Mouse (Mus musculus) adrenal gland, adult 18-20 months (tissue): ENCODE measurements around the gene Krt20. TPM values are rescaled to one million over a fixed set of nuclear protein-coding genes. Genes with fewer than 3 reads are reported as not detected.

Source experiments
- DNase-seq, 2 experiments: peaks; one replicate each; pipeline ENCODE4 v3.0.0; 2021 to 2022; ENCODE audit warnings: low spot score in 2 of 2
- long read RNA-seq, 2 experiments: library from polyadenylated mRNA; stranded (forward); transcript quantifications; one replicate each; pipeline ENCODE4 v2.0.0; 2021
- total RNA-seq, 2 experiments: library from RNA; stranded (reverse); gene quantifications; 1 replicate in 1 of 2; 2 replicates in 1 of 2; pipeline ENCODE4 v1.2.3; 2021

The Krt20 gene
- total RNA-seq, result under 1 TPM in 1 of 2 experiments, not detected in 1; 0.16 TPM
- long read RNA-seq, experiment 1, partial matches to known transcripts, result 0 of 1 reads
- long read RNA-seq, experiment 1, other reads (novel, unspliced or antisense), result 0 of 1 reads
- long read RNA-seq, experiment 2, result 0 reads

DNA sequence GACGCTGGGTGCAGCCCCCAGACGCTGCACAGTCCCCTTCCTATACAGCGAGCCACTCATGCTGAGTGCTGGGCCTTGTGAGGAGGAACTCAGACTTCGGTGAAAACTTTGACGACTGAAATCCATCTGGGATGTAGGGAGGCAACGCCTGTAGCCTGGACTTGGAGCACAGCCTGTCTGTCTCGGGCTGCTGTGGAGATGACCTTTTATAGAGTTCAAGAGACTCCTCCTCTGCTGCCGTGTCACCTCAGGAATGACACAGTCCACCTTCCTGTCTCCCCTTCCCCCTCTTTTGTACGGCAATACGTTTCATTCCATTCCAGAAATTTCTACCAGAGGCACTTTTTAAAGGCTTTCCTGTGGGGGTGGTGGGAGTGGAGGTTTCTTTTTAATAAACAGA lies at the start of gene Krt20:
TSS of gene Krt20 (minus strand) at position 179 of the 400 bp plus-strand sequence.
- no peak for DNase-seq

DNA sequence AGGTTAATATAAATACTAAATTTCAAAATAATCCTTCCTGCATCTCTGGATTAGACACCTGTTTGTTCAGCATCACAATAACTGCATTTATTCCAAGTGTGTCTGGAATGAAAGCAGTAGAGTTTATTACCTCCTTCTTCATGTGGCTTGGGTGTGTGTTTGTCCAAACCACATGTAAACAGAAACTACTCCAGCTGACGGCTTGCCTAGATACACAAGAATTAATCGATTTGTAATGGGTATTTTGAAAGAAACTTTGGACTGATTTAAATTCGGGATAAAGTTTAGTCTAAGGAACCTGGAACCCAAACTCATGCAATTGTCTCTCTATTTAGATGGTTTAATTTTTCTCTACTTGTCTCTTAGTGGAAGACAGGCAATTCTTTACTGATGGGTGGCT lies 37.0 kb upstream of the Krt20 start:
- DNase-seq, result no peak

DNA sequence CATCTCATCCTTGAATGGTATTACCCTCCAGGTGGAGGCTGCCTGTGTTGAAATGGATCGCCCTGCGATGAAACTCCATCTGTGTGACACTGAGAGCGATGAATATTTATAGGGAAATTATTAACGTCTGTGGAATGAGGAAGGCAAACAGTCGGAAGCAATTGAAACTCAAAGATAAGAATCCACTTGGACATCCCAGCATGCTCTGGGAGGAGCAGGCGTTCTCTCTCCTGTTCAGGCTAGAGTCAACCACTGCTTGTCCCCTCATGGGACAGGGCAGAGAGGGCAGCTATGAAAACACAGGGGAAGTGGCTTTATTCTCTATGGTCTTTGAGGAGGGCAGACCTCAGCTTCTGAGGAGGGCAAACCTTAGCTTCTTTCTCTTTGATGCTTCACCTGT lies 35.5 kb upstream of the Krt20 start:
- DNase-seq, result no peak

DNA sequence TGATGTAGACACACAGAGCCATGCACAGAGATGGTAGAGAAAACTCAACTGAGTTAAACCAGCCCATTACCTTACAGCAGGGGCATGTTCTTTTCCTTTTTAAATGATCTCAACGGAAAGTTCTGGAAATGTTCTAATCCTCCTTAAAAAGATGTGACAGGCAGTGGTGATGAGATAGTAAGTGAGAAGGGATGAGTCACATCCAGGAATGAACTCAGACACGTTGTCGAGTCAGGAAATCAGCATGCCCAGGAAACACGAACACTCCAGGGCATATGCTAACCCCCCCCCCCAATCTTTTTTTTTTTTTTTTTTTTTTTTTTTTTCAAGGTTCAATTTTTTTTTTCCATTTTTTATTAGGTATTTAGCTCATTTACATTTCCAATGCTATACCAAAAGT lies 34.5 kb upstream of the Krt20 start:
- no peak for DNase-seq

DNA sequence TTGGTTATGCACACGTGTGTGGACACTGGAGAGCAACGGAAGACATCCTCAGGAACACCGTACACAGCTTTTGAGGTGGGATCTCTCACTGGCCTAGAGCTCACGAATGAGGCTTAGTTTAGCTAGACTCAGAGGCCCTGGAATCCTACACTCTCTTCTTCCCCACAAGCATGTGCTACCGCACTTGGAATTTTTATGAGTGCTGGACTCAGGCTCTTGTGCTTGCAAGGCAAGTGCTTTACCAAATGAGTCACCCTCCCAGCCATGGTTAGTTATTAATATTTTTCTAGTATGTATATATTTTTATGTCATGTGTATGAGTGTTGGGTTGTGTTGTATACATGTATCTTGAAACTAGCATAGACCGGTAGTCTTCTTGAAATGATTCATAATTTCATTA lies 34.0 kb upstream of the Krt20 start:
- DNase-seq, result no peak

DNA sequence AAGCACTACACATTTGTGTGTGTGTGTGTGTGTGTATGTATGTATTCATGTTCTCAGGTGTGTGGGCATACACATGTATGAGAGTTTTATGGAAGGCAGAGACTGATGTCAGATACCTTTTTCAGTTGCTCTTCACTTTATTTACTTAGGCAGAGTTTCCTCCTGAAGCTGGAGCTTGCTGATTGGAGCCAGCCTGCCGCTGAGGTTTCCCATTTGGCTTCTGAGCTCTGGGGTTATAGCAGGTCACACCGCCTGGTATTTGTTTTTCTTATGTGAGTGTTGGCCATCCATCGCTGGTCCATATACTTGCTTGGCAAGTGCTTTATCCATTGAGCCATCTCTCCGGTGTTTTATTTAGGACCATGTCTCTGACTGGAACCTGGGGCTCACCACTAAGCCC lies 31.3 kb upstream of the Krt20 start:
- no peak for DNase-seq

DNA sequence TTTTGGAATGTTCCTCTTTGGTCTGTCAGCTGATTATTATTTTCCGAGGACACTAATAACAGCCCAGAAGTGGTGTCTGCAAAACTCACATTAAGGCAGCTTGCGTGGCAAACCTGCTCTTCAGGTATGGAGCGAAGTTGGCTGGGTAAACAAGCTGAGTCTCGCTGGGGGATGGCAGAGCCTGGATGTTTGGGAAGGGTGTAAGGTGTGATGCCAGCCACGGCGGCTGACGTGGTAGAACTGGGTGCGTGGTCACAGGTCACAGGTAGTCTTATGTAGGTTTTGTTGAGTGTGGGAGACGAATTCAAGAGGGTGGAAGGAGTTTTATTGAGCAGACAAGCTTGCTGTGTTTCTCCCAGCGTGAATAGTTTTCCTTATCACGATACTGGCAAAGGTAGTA lies 30.6 kb upstream of the Krt20 start:
- no peak for DNase-seq

DNA sequence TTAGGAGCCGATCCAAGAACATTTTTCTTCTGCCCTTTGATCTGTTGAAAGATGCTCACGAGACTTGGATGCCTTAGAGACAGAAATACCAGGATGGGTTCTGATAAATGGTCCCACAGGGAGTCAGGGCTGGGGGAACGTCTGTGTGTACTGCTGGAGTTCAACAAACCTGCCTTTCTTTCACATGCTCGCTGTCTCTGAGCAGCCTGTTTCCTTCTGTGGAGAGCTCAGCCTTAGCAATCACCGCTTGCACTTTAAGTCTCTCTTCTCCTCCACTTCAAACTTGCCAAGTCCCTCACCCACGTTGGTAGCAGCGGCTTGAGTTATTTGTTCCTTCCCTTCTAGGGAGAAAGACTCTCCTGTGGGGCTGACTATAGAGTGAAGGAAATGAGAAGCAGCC lies 28.4 kb upstream of the Krt20 start:
- DNase-seq, result no peak

DNA sequence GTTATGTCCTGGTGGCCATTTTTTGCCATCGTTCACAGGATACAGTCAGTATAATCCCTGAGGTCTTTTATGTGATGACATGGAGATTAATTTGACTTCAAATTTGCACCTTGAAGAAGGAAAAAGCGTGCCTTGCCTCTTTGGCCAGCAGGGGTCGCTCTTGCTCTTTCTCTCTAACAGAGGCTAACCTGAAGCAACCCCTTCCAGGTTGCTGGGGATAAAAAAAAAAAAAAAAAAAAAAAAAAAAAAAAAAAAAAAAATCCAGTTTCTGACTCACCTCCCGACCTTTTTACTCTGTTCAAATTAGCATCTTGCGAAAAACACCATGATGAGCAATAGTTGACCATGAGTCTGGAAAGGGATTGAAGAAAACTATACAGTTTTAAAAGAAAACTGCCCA lies 26.9 kb upstream of the Krt20 start:
- peak; percentile 75 to 79 for DNase-seq

DNA sequence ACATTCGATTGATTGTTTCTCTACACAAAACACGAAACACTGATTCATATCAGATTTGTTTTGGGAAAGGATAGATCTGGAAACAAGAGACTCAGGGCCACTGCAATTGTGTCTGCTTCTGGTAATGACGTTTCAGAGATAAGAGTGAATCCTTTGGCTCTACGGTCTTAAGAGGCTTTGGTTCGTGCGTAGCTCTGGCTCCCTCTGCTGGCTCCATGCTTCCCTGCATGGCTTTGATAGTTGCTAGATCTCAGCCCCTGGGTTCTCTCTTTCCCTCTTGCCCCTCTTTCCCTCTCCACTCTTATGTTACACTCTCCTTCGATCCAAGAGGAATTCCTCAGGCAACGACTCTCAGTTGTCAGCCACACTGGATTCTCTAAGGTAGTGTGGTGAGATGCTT lies 25.2 kb upstream of the Krt20 start:
- peak; percentile 59 to 63 for DNase-seq

DNA sequence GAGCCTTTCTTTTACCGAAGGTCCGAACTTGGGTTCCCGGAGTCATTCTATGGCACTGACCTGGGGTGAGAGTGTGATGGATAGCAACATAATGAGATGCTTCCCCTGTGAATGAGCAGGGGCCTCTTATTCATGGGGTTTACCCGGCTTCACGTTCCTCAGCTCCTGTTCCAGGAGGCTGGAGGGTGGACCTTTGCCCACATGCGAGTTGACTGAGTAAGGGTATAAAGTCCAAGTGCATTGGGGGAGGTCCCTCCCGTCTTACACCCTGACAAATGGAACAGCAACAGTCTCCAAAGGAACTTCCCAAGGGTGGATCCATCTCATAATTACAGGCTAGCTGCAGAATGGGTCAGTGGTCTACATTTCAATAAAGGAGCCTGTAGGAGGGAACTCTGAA lies 23.8 kb upstream of the Krt20 start:
- no peak for DNase-seq

DNA sequence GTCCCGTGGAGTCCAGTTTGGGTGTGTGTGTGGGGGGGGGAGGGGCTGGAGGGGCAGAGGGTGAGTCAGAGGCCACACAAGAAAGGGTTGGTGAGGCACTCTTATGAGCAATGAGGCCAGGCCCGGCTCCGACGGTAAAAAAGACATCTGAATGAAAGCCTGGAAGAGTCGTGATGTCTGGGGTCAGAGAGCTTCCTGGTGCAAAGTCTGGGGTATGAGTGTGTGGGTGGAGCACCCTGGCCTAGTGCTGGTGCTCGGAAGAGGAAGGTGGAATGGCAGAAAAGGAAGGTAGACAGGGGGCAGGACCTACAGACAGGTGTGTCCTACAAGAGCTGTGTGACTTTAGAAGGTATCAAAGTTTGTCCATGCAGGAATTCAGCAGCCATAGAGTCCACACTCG lies 20.9 kb upstream of the Krt20 start:
- DNase-seq, result no peak

DNA sequence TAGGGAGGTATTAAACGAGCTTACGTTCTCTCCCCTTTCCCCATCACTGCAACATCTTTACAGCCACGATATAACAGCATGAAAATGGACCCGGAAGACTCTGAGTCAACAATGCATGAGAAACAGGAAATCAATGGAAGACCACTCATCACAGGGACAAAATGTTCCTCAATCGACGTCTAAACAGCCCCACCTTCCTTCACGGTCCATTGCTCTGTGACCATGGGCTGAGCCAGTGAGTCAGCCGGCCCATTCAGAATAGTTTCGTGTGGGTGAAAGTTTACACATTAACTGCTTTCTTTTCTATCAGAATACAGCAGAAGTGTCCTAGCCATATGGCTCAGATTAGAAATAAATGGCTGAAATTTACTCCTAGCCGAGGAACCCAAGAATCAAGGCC lies 16.8 kb upstream of the Krt20 start:
- no peak for DNase-seq

DNA sequence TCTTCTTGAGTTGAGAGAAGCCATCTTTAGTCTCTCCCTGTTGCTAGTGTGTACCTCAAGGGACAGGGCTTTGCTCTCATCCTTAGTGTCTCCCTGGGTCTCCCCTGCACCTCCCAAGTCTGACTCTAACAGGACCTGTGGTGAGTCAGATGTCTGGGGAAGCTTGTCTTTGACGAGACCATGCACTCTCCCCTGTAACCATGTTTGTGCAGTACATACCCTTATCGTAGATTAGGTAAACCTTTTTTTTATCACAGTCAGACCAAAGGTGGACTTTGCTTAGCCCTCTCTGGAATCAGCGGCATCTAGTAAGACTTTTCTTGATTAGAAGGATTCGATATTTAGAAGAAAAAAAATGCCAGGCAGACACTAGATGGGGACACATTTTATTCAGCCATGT lies 16.1 kb upstream of the Krt20 start:
- DNase-seq, result no peak

DNA sequence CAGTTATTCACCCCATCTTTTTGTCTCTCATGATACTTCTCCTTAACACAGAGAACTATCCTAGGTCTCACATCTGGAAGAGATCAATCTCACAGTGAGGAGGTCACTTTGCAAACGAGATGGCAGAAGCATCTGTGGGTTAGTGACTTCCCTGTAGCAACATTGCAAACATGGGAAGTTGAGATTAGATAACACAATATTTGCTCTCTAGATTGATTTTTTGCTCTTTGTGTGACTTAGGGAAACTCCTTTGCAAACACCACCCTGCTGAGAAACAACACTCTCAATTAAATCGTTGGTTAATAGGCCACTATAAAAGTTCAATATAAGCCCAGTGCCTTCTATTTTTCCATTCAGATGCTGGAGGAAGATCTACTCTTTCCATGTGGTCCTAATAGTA lies 10.8 kb upstream of the Krt20 start:
- DNase-seq, result no peak

DNA sequence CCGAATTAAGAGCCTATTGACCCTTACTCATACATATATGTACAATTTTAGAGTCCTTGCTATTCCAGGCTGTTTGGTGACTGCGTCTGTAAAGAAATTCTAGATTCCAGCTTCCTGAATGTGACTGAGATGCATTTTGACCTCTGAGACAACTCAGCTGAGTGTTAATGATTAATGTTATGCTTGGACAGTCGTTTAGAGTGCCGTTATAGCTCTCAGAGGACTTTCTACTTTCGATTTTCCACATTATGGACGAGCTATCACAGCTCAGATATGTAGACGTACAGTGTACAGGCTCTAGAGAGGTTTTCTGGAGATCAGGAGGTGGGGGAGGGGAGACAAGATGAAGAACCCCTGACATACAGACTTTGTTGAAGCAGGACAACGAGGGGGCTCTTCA lies 3.3 kb upstream of the Krt20 start:
- DNase-seq, result no peak

DNA sequence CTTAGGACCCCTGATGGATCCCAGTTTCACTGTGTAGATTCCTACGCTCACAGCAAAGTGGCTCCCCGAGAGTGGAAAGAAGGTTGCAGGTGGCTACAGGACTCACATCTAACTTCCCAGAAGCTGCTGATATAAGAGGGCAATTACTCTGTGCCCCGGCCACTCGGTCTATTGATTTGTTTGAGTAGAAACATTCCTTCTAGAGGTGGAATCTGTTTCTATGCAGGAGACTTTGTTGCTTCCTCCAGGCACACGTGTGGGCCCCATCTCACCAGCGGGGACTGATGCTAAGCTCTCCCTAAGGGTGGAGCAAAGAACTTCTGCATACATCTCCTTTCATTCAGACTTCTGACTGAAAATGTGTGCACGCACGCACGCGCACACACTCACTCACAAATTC lies 1.5 kb upstream of the Krt20 start:
- no peak for DNase-seq

DNA sequence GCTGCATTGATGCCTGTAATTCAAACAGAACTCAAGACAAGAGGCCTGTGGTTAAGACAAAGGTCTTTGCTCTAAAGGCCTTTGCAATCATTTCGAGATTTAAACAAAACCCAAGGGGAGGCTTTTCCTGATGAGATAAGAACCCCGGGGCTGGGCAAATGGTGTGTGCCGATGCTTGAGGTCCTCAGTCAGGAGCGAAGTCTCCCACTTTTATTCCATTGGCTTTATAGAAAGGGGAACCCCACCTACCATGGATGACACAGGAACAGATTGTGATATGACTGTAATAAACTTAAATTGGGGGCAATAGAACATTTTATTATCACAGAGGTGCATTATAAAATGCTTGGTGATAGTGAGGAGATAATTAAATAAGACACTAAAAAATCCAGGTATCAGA lies 1.3 kb downstream of the Krt20 start:
- no peak for DNase-seq

DNA sequence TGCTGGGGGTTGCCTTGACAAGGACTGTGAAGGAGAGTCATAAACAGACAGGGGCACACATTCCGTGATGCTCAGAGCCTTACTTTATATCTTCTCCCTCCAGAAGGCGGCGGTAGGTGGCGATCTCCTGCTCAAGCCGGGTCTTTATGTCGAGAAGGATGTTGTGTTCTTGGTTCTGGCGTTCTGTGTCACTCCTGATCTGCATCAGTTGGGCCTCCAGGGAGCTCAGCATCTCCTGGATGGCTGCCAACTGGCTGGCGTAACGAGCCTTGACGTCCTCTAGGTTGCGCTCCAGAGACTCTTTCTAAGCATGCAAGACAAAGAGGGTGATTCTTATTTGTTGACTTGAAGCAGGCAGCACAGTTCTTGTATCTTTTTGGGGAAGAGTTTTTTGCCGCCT lies 7.3 kb downstream of the Krt20 start:
- no peak for DNase-seq

DNA sequence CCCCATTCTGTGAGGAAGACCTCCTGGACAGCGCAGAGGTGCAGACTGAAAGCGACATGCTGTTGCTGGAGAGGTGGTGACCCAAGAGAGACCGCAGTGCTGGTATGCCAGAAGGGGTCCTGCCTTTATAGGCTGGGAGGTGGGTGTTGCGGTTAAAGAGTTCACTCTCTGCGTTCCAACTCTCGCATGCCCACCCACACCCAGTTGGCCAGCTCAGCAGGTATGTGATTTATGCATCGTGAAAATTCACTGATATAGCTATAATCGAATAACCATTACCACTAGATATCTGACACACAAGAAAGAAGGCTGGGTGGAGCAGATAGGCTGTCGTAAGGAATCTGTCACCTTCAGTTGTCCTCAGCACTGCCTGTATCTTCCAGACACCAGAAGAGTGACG lies 15.8 kb downstream of the Krt20 start, which contains the start of gene Krt12:
TSS of gene Krt12 (minus strand) at position 101 of the 400 bp plus-strand sequence.
- DNase-seq, result no peak

DNA sequence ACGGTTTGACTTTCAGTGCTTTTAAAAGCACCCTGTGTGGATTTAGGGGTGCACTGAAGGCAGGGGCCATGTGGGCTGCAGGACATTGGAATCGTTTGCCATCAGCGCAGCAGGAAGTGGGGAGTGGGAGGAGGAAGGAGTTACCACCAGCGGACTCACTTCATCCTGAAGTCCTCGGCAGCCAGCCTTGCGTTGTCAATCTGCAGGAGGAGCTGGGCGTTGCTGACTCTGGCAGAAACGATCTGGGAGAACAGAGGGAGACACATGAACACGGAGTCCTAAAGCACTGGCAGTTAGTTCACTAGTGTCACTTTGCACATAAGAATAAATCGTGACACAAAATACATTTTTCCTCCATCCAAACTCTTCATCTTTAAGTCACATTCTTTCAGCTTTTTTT lies 17.4 kb downstream of the Krt20 start:
- DNase-seq, result no peak

DNA sequence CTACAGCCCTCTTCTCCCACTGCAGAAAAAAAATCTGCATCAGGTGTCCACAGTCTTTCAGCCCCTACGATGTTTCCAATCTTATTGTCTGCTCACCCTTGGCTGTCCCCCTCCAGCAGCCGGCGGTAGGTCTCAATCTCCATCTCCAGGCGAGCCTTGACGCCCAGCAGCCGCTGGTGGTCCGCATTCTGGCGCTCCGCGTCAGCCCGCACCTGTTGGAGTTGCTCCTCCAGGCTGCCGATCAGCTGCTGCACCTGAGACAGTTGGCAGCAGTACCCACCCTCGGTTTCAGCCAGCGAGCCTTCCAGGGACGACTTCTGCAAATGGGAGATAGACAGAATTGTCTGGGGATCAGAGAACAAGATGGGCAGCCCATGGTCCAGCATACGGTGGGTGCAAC lies 20.1 kb downstream of the Krt20 start:
- DNase-seq, result no peak

DNA sequence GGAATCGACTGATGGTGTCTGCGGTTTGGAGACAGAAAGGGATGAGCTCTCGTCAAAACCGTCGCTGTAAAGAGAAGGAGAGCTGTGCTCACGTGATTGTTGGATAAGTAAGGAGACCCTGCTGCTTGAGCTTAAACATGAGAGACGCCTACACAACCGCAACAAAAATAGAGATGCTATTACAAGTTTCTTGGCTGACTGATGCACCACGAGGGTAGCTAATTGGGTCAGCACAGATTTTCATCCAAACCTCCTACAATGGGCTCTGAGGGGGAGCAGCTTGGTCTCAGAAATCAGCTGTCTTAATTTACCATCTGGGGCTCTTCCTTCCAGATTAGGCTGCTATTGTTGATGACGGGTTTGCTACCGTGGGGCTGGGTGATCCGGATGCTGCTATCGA lies 21.0 kb downstream of the Krt20 start:
- no peak for DNase-seq
